Mouse (Mus musculus) stomach, embryonic 14.5 days (tissue): Measurements from ENCODE around the gene Map3k12. TPM values are rescaled to one million over a fixed set of nuclear protein-coding genes. Genes with fewer than 3 reads are reported as not detected.
A peak's percentile ranks its signal among the peaks of the same experiment; 100 is the strongest.

ENCODE experiments used
- ATAC-seq: fragments of 200-750 bp; cut with Nextera tagmentation; 2 replicates; pipeline ENCODE4 v1.8.0; 2017; ENCODE audit warnings: low read depth, moderate TSS enrichment; ENCODE audit not compliant: insufficient number of reproducible peaks, insufficient read depth, low FRiP score
- H3K27ac ChIP-seq: fragments of 300-500 bp; sonication (generic); 2 replicates; pipeline ENCODE4 v1.5.1; 2014; ENCODE audit warnings: mild to moderate bottlenecking, low read length, moderate library complexity, mixed read lengths
- H3K27me3 ChIP-seq: fragments of 300-500 bp; sonication (generic); 2 replicates; pipeline ENCODE4 v1.6.1; 2014; ENCODE audit warnings: low read length, control low read depth, mixed read lengths; ENCODE audit not compliant: control insufficient read depth, insufficient read depth
- H3K36me3 ChIP-seq: fragments of 300-500 bp; sonication (generic); 2 replicates; pipeline ENCODE4 v1.6.1; 2014; ENCODE audit warnings: mild to moderate bottlenecking, control low read depth, low read length, moderate library complexity, mixed read lengths; ENCODE audit not compliant: control insufficient read depth, insufficient read depth
- H3K4me1 ChIP-seq: fragments of 300-500 bp; sonication (generic); 2 replicates; pipeline ENCODE4 v1.6.1; 2014; ENCODE audit warnings: low read length, control low read depth, mixed read lengths; ENCODE audit not compliant: control insufficient read depth, insufficient read depth
- H3K4me2 ChIP-seq: fragments of 300-500 bp; sonication (generic); replicated peaks from 2 replicates; pipeline ENCODE4 v1.6.1; 2014; ENCODE audit warnings: low read depth, low read length, control low read depth
- H3K4me3 ChIP-seq: fragments of 300-500 bp; sonication (generic); 2 replicates; pipeline ENCODE4 v1.5.1; 2014; ENCODE audit warnings: low read depth, low read length, control low read depth
- H3K9ac ChIP-seq: fragments of 300-500 bp; sonication (generic); replicated peaks from 2 replicates; pipeline ENCODE4 v1.6.1; 2014; ENCODE audit warnings: low read depth, mild to moderate bottlenecking, control low read depth, low read length, moderate library complexity, mixed read lengths
- H3K9me3 ChIP-seq: fragments of 300-500 bp; sonication (generic); 2 replicates; pipeline ENCODE4 v1.6.1; 2016; ENCODE audit warnings: low read depth, low read length, control low read depth; ENCODE audit not compliant: control insufficient read depth
- WGBS: fragments of 180-500 bp; shearing (Covaris S2); extraction: QIAGEN DNeasy Blood & Tissue Kit; methylation state at CpG from one replicate; pipeline ENCODE4 v1.1.7; 2014; 5-methylcytosine and 5-hydroxymethylcytosine counted together
- polyA plus RNA-seq: library from polyadenylated mRNA; unstranded; fragments of >200 nt; fragmentation: Nextera tagmentation; extraction: Ambion mirVana; gene quantifications from 2 replicates; pipeline ENCODE4 v1.2.1, GENCODE M21; 2014

Gene Map3k12
- polyA plus RNA-seq, 1 experiment from 2014 or later: 18.6 TPM

DNA sequence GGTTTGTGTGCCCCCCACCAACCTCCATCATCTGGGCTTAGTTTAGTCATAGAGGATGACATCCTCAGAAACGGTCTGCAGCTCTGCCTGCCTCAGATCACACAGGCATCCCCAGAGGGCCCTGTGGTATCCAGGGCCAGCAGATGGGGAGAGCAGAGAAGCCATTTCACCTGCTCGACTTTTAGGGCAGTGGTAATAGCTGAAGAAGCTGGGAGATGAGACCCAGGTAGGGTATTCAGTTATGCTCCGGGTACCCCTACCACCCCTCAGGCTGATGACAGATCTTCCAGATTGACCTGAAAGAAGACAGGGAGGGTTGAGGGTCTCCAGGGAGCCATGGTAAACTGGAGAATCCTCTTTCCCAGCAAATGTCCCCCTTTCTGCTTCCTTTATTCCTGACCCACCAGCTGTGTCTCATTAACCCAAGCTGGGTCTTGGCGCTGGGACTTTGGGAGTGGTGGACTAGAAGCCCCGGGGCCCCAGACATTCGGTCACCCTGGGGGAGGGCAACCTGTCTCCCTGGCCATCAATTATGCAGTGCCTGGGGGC lies 5.5 kb downstream of the Map3k12 start:
- Histone ChIP-seq H3K9me3 (no peaks in the 10 kb centered on the region), H3K4me2 (peak overlapping the region; percentile 86), H3K27me3 (no peaks in the 10 kb centered on the region), H3K36me3 (peaks cover 4% of the 10 kb centered on the region; the same call in 1 of the 2 replicates), H3K4me1 (peaks cover 28% of the 10 kb centered on the region), H3K4me3 (no peak overlapping the region), H3K9ac (no peak overlapping the region), H3K27ac (peak overlapping the region; percentile 64)
- no peak for ATAC-seq
- 12% methylated on average over 6 of the region's 6 CpGs for WGBS

- WGBS: 2% methylated on average over 34 of the region's 34 CpGs
- ATAC-seq: peak; percentile 96
- H3K9me3 ChIP-seq: no peaks in the 10 kb centered on the region
- peak overlapping the region; percentile 86 for H3K4me2 ChIP-seq
- H3K36me3 ChIP-seq: peaks cover 6% of the 10 kb centered on the region; the same call in 1 of the 2 replicates
- H3K27me3 ChIP-seq: no peaks in the 10 kb centered on the region
- peaks cover 27% of the 10 kb centered on the region for H3K4me1 ChIP-seq
- H3K27ac ChIP-seq: peak overlapping the region; percentile 84
- H3K9ac ChIP-seq: peak overlapping the region; percentile 52
- peak overlapping the region; percentile 58 for H3K4me3 ChIP-seq
Measured at GRCm38 (mm10) chr15:102510590-102511284, 6.1 kb downstream of the Map3k12 start.

- no peaks in the 10 kb centered on the region for H3K9me3 ChIP-seq
- peaks cover 8% of the 10 kb centered on the region for H3K36me3 ChIP-seq
- H3K27me3 ChIP-seq: no peaks in the 10 kb centered on the region
- peak overlapping the region; percentile 86 for H3K4me2 ChIP-seq
- peak overlapping the region; percentile 58 for H3K4me3 ChIP-seq
- WGBS: 4% methylated on average over 9 of the region's 9 CpGs
- H3K4me1 ChIP-seq: peaks cover 24% of the 10 kb centered on the region
- peak overlapping the region; percentile 84; the same call in 1 of the 2 replicates for H3K27ac ChIP-seq
- peak overlapping the region; percentile 52 for H3K9ac ChIP-seq
- peak; percentile 54; the same call in 1 of the 2 replicates for ATAC-seq
Measured at GRCm38 (mm10) chr15:102510110-102510509, 6.8 kb downstream of the Map3k12 start.

DNA sequence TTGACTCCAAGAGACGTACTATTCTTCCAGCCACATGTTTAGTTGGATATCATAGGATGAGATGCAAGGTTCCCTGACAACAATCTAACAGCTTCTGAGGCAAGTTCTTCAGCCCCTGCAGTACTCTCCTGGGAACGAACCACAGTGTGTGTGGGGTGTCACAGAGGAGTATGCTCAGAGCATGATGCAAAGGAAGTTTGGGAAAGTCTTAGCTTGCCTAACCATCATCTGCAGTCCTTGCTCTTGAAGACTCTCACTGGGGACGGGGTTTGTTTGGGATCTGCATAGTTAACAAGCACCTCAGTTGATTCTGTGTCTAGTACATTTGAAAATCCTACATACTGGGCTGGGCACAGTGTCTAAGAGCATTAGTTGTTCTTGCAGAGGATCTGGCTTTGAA lies 8.5 kb downstream of the Map3k12 start:
- no peak overlapping the region for H3K9ac ChIP-seq
- peaks cover 24% of the 10 kb centered on the region for H3K4me1 ChIP-seq
- H3K9me3 ChIP-seq: no peaks in the 10 kb centered on the region
- H3K4me3 ChIP-seq: no peak overlapping the region
- no peak for ATAC-seq
- H3K27me3 ChIP-seq: no peaks in the 10 kb centered on the region
- no peak overlapping the region for H3K4me2 ChIP-seq
- no peak overlapping the region for H3K27ac ChIP-seq
- H3K36me3 ChIP-seq: peaks cover 24% of the 10 kb centered on the region
- 80% methylated on average over 3 of the region's 3 CpGs for WGBS

GRCm38 (mm10) chr15:102507561-102507960 lies 9.3 kb downstream of the Map3k12 start:
- Histone ChIP-seq H3K4me2 (no peak overlapping the region), H3K27ac (no peak overlapping the region)
- no peak for ATAC-seq

GRCm38 (mm10) chr15:102506864-102507263 lies 10.0 kb downstream of the Map3k12 start:
- H3K4me2 ChIP-seq: no peak overlapping the region
- peaks cover 39% of the 10 kb centered on the region for H3K36me3 ChIP-seq
- no peak overlapping the region for H3K27ac ChIP-seq
- WGBS: 92% methylated on average over 1 of the region's 1 CpGs
- no peak overlapping the region for H3K4me3 ChIP-seq
- no peak overlapping the region for H3K9ac ChIP-seq
- peaks cover 17% of the 10 kb centered on the region for H3K4me1 ChIP-seq
- ATAC-seq: no peak
- H3K9me3 ChIP-seq: no peaks in the 10 kb centered on the region
- no peaks in the 10 kb centered on the region for H3K27me3 ChIP-seq

More at GRCm38 (mm10) chr15:102507561-102507960, 9.3 kb downstream of the Map3k12 start:
- Histone ChIP-seq H3K4me3 (no peak overlapping the region), H3K4me1 (peaks cover 24% of the 10 kb centered on the region), H3K9ac (no peak overlapping the region), H3K27me3 (no peaks in the 10 kb centered on the region), H3K36me3 (peaks cover 32% of the 10 kb centered on the region), H3K9me3 (no peaks in the 10 kb centered on the region)

GRCm38 (mm10) chr15:102506464-102506830 lies 10.4 kb downstream of the Map3k12 start:
- Histone ChIP-seq H3K27ac (no peak overlapping the region), H3K36me3 (peaks cover 43% of the 10 kb centered on the region), H3K9me3 (no peaks in the 10 kb centered on the region), H3K4me3 (no peak overlapping the region), H3K4me1 (peaks cover 13% of the 10 kb centered on the region), H3K27me3 (no peaks in the 10 kb centered on the region), H3K9ac (no peak overlapping the region), H3K4me2 (no peak overlapping the region)
- ATAC-seq: no peak
- WGBS: 50% methylated on average over 2 of the region's 2 CpGs

- H3K9me3 ChIP-seq: no peaks in the 10 kb centered on the region
- H3K36me3 ChIP-seq: peaks cover 48% of the 10 kb centered on the region
- no peak overlapping the region for H3K4me3 ChIP-seq
- no peak overlapping the region for H3K27ac ChIP-seq
- no peak overlapping the region for H3K4me2 ChIP-seq
- no peak for ATAC-seq
- peaks cover 8% of the 10 kb centered on the region; the same call in 1 of the 2 replicates for H3K4me1 ChIP-seq
- 77% methylated on average over 9 of the region's 9 CpGs for WGBS
- H3K27me3 ChIP-seq: no peaks in the 10 kb centered on the region
- H3K9ac ChIP-seq: no peak overlapping the region
Measured at GRCm38 (mm10) chr15:102505770-102506463, 10.9 kb downstream of the Map3k12 start.
